Mouse (Mus musculus) liver, embryonic 14.5 days (tissue): ENCODE measurements around the gene Rngtt. TPM values are rescaled to one million over a fixed set of nuclear protein-coding genes. Genes with fewer than 3 reads are reported as not detected.

Source experiments
- ATAC-seq: fragments of 200-750 bp; cut with Nextera tagmentation; 2 replicates; pipeline ENCODE4 v1.8.0; 2017; ENCODE audit warnings: moderate number of reproducible peaks, mild to moderate bottlenecking, moderate library complexity; ENCODE audit not compliant: insufficient read depth
- DNase-seq, 3 experiments: peaks; one replicate each; pipeline ENCODE4 v3.0.0-alpha.2; 2012 to 2013; ENCODE audit warnings: low read depth in 3 of 3, low spot score in 3 of 3
- H3K27ac ChIP-seq: fragments of 300-500 bp; sonication (generic); 2 replicates; pipeline ENCODE4 v1.5.1; 2014; ENCODE audit warnings: moderate library complexity, mild to moderate bottlenecking, control low read depth, inconsistent platforms
- H3K27me3 ChIP-seq: fragments of 300-500 bp; sonication (generic); 2 replicates; pipeline ENCODE4 v1.6.1; 2014; ENCODE audit warnings: mild to moderate bottlenecking, low read length, moderate library complexity; ENCODE audit not compliant: control insufficient read depth, insufficient read depth
- H3K36me3 ChIP-seq: fragments of 300-500 bp; sonication (generic); replicated peaks from 2 replicates; pipeline ENCODE4 v1.6.1; 2014; ENCODE audit warnings: low read depth; ENCODE audit not compliant: control insufficient read depth, insufficient read depth
- H3K4me1 ChIP-seq, 2 experiments: fragments of 200-500 bp in 1 of 2; fragments of 300-500 bp in 1 of 2; sonication (generic) in 1 of 2; replicated peaks; 2 replicates each; pipeline ENCODE4 v1.6.1; 2012 to 2014; ENCODE audit warnings: antibody characterized with exemption in 1 of 2, inconsistent platforms in 1 of 2, low read length in 1 of 2; ENCODE audit not compliant: control insufficient read depth in 2 of 2, insufficient read depth in 2 of 2
- H3K4me2 ChIP-seq: fragments of 300-500 bp; sonication (generic); 2 replicates; pipeline ENCODE4 v1.6.1; 2014; ENCODE audit warnings: low read depth, mild to moderate bottlenecking, control low read depth, moderate library complexity
- H3K4me3 ChIP-seq, 2 experiments: fragments of 200-500 bp in 1 of 2; fragments of 300-500 bp in 1 of 2; sonication (generic) in 1 of 2; 2 replicates each; pipeline ENCODE4 v1.5.1; 2012 to 2014; ENCODE audit warnings: low read depth in 2 of 2, low read length in 2 of 2, mild to moderate bottlenecking in 2 of 2, control low read depth in 1 of 2, inconsistent platforms in 1 of 2, moderate library complexity in 1 of 2; ENCODE audit not compliant: insufficient read depth in 1 of 2
- H3K9ac ChIP-seq: fragments of 300-500 bp; sonication (generic); replicated peaks from 2 replicates; pipeline ENCODE4 v1.6.1; 2014; ENCODE audit warnings: mild to moderate bottlenecking, control low read depth, moderate library complexity
- H3K9me3 ChIP-seq: fragments of 300-500 bp; sonication (generic); 2 replicates; pipeline ENCODE4 v1.6.1; 2016; ENCODE audit warnings: low read length, mixed read lengths; ENCODE audit not compliant: control insufficient read depth
- CTCF ChIP-seq: IDR thresholded peaks from 2 replicates; pipeline ENCODE4 v1.5.1; 2016; ENCODE audit warnings: antibody characterized with exemption, low read depth, control low read depth
- EP300 ChIP-seq: IDR thresholded peaks from 2 replicates; pipeline ENCODE4 v1.6.1; 2016; ENCODE audit warnings: antibody characterized with exemption, low read depth
- WGBS: fragments of 180-500 bp; shearing (Covaris S2); extraction: QIAGEN DNeasy Blood & Tissue Kit; methylation state at CpG from one replicate; pipeline ENCODE4 v1.1.7; 2014; ENCODE audit not compliant: insufficient replicate concordance; 5-methylcytosine and 5-hydroxymethylcytosine counted together
- polyA plus RNA-seq, 2 experiments: library from polyadenylated mRNA; depleted of rRNA in 1 of 2; stranded (reverse) in 1 of 2; unstranded in 1 of 2; fragments of >200 nt; fragmentation: Nextera tagmentation in 1 of 2; extraction: Ambion mirVana in 1 of 2; gene quantifications; 2 replicates each; pipeline versions ENCODE4 v1.2.1 to v1.2.3; 2012 to 2014

Rngtt gene
- polyA plus RNA-seq, 2 experiments: 4.3 to 12.6 TPM

GRCm38 (mm10) chr4:33419644-33420043, 109.5 kb downstream of the Rngtt start:
- DNase-seq: no peak
- TF ChIP-seq EP300: no peak
- no peak for TF ChIP-seq CTCF
- no peak for ATAC-seq
- Histone ChIP-seq H3K4me1 (no peaks in the 10 kb centered on the region), H3K4me2 (no peak overlapping the region), H3K27ac (no peak overlapping the region), H3K4me3 (no peak overlapping the region), H3K9ac (no peak overlapping the region), H3K9me3 (no peaks in the 10 kb centered on the region), H3K27me3 (no peaks in the 10 kb centered on the region), H3K36me3 (no peaks in the 10 kb centered on the region; the same call in 1 of the 2 replicates)
- WGBS: 84% methylated on average over 1 of the region's 1 CpGs

GRCm38 (mm10) chr4:33428856-33429255, 118.7 kb downstream of the Rngtt start:
- Histone ChIP-seq H3K4me2 (no peak overlapping the region), H3K36me3 (no peaks in the 10 kb centered on the region), H3K9ac (no peak overlapping the region), H3K9me3 (no peaks in the 10 kb centered on the region), H3K27me3 (no peaks in the 10 kb centered on the region), H3K4me3 (no peak overlapping the region), H3K4me1 (no peaks in the 10 kb centered on the region), H3K27ac (no peak overlapping the region)
- no peak for DNase-seq
- WGBS: 68% methylated on average over 4 of the region's 4 CpGs
- ATAC-seq: no peak
- TF ChIP-seq EP300 (no peak), CTCF (no peak)

GRCm38 (mm10) chr4:33441864-33442263, 131.8 kb downstream of the Rngtt start:
- Histone ChIP-seq H3K27me3 (no peaks in the 10 kb centered on the region), H3K36me3 (no peaks in the 10 kb centered on the region), H3K4me3 (no peak overlapping the region), H3K9me3 (no peaks in the 10 kb centered on the region), H3K4me1 (no peaks in the 10 kb centered on the region), H3K9ac (no peak overlapping the region), H3K27ac (no peak overlapping the region), H3K4me2 (no peak overlapping the region)
- ATAC-seq (no peak), DNase-seq (no peak)
- TF ChIP-seq CTCF: no peak
- no peak for TF ChIP-seq EP300
- WGBS: 75% methylated on average over 6 of the region's 6 CpGs

GRCm38 (mm10) chr4:33446265-33446664, 136.2 kb downstream of the Rngtt start:
- DNase-seq (no peak), ATAC-seq (no peak)
- Histone ChIP-seq H3K4me3 (no peak overlapping the region), H3K4me2 (no peak overlapping the region), H3K9ac (no peak overlapping the region), H3K4me1 (peaks cover 10 to 15% of the 10 kb centered on the region in 2 experiments), H3K9me3 (no peaks in the 10 kb centered on the region), H3K36me3 (no peaks in the 10 kb centered on the region), H3K27ac (no peak overlapping the region), H3K27me3 (no peaks in the 10 kb centered on the region)
- TF ChIP-seq EP300 (no peak), CTCF (no peak)
- WGBS: 86% methylated on average over 3 of the region's 3 CpGs

GRCm38 (mm10) chr4:33446881-33447280, 136.8 kb downstream of the Rngtt start:
- WGBS: 78% methylated on average over 3 of the region's 3 CpGs
- DNase-seq (no peak), ATAC-seq (no peak)
- H3K4me2 ChIP-seq: no peak overlapping the region
- no peak for TF ChIP-seq CTCF
- no peak for TF ChIP-seq EP300
- peaks cover 10 to 17% of the 10 kb centered on the region in 2 experiments for H3K4me1 ChIP-seq
- no peak overlapping the region for H3K27ac ChIP-seq
- H3K27me3 ChIP-seq: no peaks in the 10 kb centered on the region
- H3K36me3 ChIP-seq: no peaks in the 10 kb centered on the region
- H3K9ac ChIP-seq: no peak overlapping the region
- no peak overlapping the region for H3K4me3 ChIP-seq
- no peaks in the 10 kb centered on the region for H3K9me3 ChIP-seq
